Mouse (Mus musculus): ENCODE measurements around the gene Syne1. TPM values are rescaled to one million over a fixed set of nuclear protein-coding genes. Genes with fewer than 3 reads are reported as not detected.
A peak's percentile ranks its signal among the peaks of the same experiment; 100 is the strongest.

Syne1 gene
- total and polyA plus RNA-seq, 3 experiments: 29.0 to 66.6 (median 53.6) TPM

DNA sequence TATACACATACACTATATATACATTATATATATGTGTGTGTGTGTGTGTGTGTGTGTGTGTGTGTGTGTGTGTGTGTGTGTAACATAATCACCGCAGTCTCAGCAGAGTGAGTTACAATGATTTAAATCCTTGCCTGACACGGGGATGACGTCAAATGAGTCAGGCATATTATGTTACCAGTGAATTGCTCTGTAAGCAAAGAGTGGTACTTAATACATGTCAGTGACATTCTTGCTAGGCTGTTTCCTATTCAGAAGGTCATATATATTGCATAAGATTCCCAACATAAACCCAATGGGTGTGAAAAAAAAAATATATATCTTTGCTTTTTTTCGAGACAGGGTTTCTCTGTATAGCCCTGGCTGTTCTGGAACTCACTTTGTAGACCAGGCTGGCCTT, 462.1 kb downstream of the Syne1 start:
- intact Hi-C loops (cut with DNase I): no loop called here
- Histone ChIP-seq H3K4me1 (ENCODE audit: control insufficient read depth, insufficient read depth, low read length) (no peaks in the 10 kb centered on the region), H3K27ac (no peak overlapping the region), H3K9ac (ENCODE audit: low read depth, low read length) (no peak overlapping the region), H3K4me3 (no peak overlapping the region), H3K79me2 (replicated peaks; ENCODE audit: control insufficient read depth, insufficient read depth, low read length) (no peaks in the 10 kb centered on the region), H3K36me3 (ENCODE audit: control insufficient read depth, insufficient read depth, low read length) (no peaks in the 10 kb centered on the region; the same call in none of the 2 replicates), H3K27me3 (ENCODE audit: control insufficient read depth, insufficient read depth, low read length) (no peaks in the 10 kb centered on the region)
- WGBS: 90% methylated on average over 4 of the region's 4 CpGs
- TF ChIP-seq CTCF (IDR thresholded peaks at IDR 0.05): no peak
- no peak for TF ChIP-seq EP300 (IDR thresholded peaks at IDR 0.05; ENCODE audit: insufficient read depth, low read depth, low read length)
- no peak for DNase-seq

DNA sequence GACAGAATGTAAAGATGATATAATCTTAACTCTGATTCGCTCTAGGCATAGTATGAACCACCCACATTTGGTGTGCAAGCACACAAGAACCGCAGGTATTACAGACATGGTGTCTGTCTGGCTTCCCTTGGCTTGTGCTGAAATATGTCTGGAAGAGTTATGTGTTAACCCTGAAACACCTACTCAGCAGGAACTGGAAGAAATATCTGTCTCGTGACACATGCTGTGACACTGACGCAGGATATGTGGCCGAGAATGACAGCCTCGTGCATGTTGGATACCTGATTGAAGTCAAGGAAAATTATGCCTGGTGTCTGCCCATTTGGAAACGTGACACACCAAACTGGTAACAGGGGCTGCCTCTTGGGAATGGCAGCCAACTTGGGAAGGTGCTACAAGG, 463.9 kb downstream of the Syne1 start:
- DNase-seq: no peak
- Histone ChIP-seq H3K9ac (ENCODE audit: low read depth, low read length) (no peak overlapping the region), H3K27me3 (ENCODE audit: control insufficient read depth, insufficient read depth, low read length) (no peaks in the 10 kb centered on the region), H3K4me1 (ENCODE audit: control insufficient read depth, insufficient read depth, low read length) (no peaks in the 10 kb centered on the region), H3K36me3 (ENCODE audit: control insufficient read depth, insufficient read depth, low read length) (no peaks in the 10 kb centered on the region; the same call in none of the 2 replicates), H3K27ac (no peak overlapping the region), H3K79me2 (replicated peaks; ENCODE audit: control insufficient read depth, insufficient read depth, low read length) (no peaks in the 10 kb centered on the region), H3K4me3 (no peak overlapping the region)
- intact Hi-C loops (cut with DNase I): no loop called here
- 84% methylated on average over 7 of the region's 7 CpGs for WGBS
- TF ChIP-seq CTCF (IDR thresholded peaks at IDR 0.05) (no peak), POLR2A (IDR thresholded peaks at IDR 0.05; ENCODE audit: insufficient read depth, low read depth, low read length) (no peak), EP300 (IDR thresholded peaks at IDR 0.05; ENCODE audit: insufficient read depth, low read depth, low read length) (no peak)

DNA sequence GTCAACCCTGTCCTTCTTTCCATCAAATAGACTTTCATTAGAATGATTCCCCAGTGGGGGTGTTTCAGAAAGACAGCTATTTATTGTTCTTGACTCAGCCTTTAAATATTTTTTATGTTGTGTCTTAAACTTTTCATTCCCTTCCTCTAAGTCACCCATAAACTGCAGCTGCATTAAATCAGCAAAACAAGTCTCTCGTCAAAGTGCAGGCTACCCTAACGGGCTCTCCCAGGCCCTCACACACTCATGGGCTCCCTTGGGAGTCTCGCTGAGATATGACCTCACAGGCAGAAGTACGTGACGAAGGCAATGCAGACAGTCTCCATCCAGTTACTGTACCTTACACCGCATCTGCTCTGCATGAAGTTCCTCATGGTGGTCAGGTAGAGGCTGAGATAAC, 465.0 kb downstream of the Syne1 start:
- H3K27ac ChIP-seq: no peak overlapping the region
- no peaks in the 10 kb centered on the region for H3K4me1 ChIP-seq (ENCODE audit: control insufficient read depth, insufficient read depth, low read length)
- TF ChIP-seq EP300 (IDR thresholded peaks at IDR 0.05; ENCODE audit: insufficient read depth, low read depth, low read length): no peak
- TF ChIP-seq CTCF (IDR thresholded peaks at IDR 0.05): no peak
- TF ChIP-seq POLR2A (IDR thresholded peaks at IDR 0.05; ENCODE audit: insufficient read depth, low read depth, low read length): no peak
- no peaks in the 10 kb centered on the region; the same call in none of the 2 replicates for H3K36me3 ChIP-seq (ENCODE audit: control insufficient read depth, insufficient read depth, low read length)
- H3K79me2 ChIP-seq (replicated peaks; ENCODE audit: control insufficient read depth, insufficient read depth, low read length): no peaks in the 10 kb centered on the region
- H3K4me3 ChIP-seq: no peak overlapping the region
- intact Hi-C loops (cut with DNase I): no loop called here
- H3K9ac ChIP-seq (ENCODE audit: low read depth, low read length): no peak overlapping the region
- DNase-seq: no peak
- no peaks in the 10 kb centered on the region for H3K27me3 ChIP-seq (ENCODE audit: control insufficient read depth, insufficient read depth, low read length)
- WGBS: 78% methylated on average over 6 of the region's 6 CpGs

DNA sequence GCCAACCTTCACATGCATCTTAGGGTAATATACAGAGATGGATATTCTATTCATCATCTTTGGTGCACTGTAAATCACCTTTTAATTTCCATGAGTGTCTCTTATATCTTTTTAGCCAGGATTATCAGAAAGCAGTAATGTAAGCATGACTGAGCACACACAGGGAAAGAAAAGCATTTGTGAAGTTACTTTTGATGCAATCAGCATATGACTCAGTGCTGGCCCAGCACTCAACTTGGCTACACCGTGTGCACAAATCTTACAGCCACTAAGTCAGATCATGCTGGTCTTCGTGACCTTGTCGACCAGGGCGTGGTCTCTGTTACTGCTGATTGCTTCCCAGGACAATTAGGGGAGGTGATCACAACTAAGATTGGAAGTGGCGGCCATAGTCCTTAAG, 465.5 kb downstream of the Syne1 start:
- H3K4me1 ChIP-seq (ENCODE audit: control insufficient read depth, insufficient read depth, low read length): no peaks in the 10 kb centered on the region
- H3K27me3 ChIP-seq (ENCODE audit: control insufficient read depth, insufficient read depth, low read length): no peaks in the 10 kb centered on the region
- no peak overlapping the region for H3K27ac ChIP-seq
- intact Hi-C loops (cut with DNase I): no loop called here
- no peak overlapping the region for H3K4me3 ChIP-seq
- H3K36me3 ChIP-seq (ENCODE audit: control insufficient read depth, insufficient read depth, low read length): no peaks in the 10 kb centered on the region; the same call in none of the 2 replicates
- DNase-seq: no peak
- TF ChIP-seq EP300 (IDR thresholded peaks at IDR 0.05; ENCODE audit: insufficient read depth, low read depth, low read length): no peak
- 78% methylated on average over 5 of the region's 5 CpGs for whole genome bisulfite sequencing
- no peaks in the 10 kb centered on the region for H3K79me2 ChIP-seq (replicated peaks; ENCODE audit: control insufficient read depth, insufficient read depth, low read length)
- H3K9ac ChIP-seq (ENCODE audit: low read depth, low read length): no peak overlapping the region

DNA sequence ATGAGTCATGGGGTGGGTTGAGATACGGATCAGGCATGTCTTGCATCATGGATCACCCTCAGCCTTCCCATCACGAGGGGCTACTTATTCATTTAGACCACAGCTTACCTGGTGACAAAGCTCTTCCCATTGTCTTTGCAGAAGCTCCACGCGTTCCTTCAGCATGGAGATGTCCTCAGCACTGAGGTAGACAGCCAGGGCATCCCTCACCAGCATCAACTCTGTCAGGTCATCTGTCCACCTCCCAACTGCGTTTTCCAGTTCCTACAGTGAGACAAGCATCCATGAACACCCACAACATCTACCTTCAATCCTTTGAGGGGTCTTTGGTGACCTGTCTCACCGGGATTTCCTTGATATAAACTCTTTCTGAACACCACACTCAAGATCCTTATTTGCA, 467.6 kb downstream of the Syne1 start:
- no peak overlapping the region for H3K27ac ChIP-seq
- intact Hi-C loops (cut with DNase I): loop anchor here (5.0 kb wide), 1 partner anchor 69 kb away; no protein-coding TSS in a partner anchor
- no peak overlapping the region for H3K9ac ChIP-seq (ENCODE audit: low read depth, low read length)
- peaks cover 2% of the 10 kb centered on the region for H3K4me1 ChIP-seq (ENCODE audit: control insufficient read depth, insufficient read depth, low read length)
- H3K36me3 ChIP-seq (ENCODE audit: control insufficient read depth, insufficient read depth, low read length): peaks cover 5% of the 10 kb centered on the region
- TF ChIP-seq CTCF (IDR thresholded peaks at IDR 0.05): no peak
- no peak for TF ChIP-seq POLR2A (IDR thresholded peaks at IDR 0.05; ENCODE audit: insufficient read depth, low read depth, low read length)
- TF ChIP-seq EP300 (IDR thresholded peaks at IDR 0.05; ENCODE audit: insufficient read depth, low read depth, low read length): no peak
- no peak overlapping the region for H3K4me3 ChIP-seq
- no peaks in the 10 kb centered on the region for H3K27me3 ChIP-seq (ENCODE audit: control insufficient read depth, insufficient read depth, low read length)
- H3K79me2 ChIP-seq (replicated peaks; ENCODE audit: control insufficient read depth, insufficient read depth, low read length): no peaks in the 10 kb centered on the region
- WGBS: 85% methylated on average over 6 of the region's 6 CpGs
- DNase-seq: no peak

DNA sequence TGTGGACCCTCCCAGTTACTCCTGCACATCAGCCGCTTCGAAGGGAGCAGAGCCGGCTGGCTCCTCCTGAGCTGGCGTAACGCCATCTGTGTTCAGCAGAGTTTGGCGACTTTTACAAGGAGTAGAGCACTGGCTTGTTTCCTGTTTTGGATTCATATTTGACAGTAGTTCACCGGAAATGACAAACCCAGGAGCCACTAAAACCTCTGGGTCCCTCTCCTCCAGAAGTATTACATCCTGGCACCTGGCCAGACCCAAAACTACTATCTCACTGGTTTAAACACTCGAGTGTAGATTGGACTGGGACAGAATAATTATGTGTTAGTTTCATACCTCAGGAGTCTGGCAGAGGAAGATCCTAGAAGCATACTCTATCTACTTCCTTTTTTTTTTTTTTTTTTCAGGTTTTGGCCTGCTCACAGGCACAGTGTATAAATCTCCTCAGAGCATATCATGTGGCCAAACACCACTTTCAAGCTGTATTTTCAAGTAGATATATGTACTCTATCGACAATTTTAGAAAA, 471.3 kb downstream of the Syne1 start:
- intact Hi-C loops (cut with DNase I): loop anchor here (5.0 kb wide), 1 partner anchor 72 kb away; no protein-coding TSS in a partner anchor
- Histone ChIP-seq H3K27ac (peak overlapping the region; percentile 26; the same call in 1 of the 2 replicates), H3K4me3 (no peak overlapping the region), H3K79me2 (replicated peaks; ENCODE audit: control insufficient read depth, insufficient read depth, low read length) (no peaks in the 10 kb centered on the region), H3K4me1 (ENCODE audit: control insufficient read depth, insufficient read depth, low read length) (peaks cover 2% of the 10 kb centered on the region), H3K9ac (ENCODE audit: low read depth, low read length) (no peak overlapping the region), H3K36me3 (ENCODE audit: control insufficient read depth, insufficient read depth, low read length) (peaks cover 5% of the 10 kb centered on the region), H3K27me3 (ENCODE audit: control insufficient read depth, insufficient read depth, low read length) (no peaks in the 10 kb centered on the region)
- no peak for TF ChIP-seq POLR2A (IDR thresholded peaks at IDR 0.05; ENCODE audit: insufficient read depth, low read depth, low read length)
- TF ChIP-seq CTCF (IDR thresholded peaks at IDR 0.05): no peak
- no peak for TF ChIP-seq EP300 (IDR thresholded peaks at IDR 0.05; ENCODE audit: insufficient read depth, low read depth, low read length)
- 13% methylated on average over 9 of the region's 9 CpGs for WGBS
- DNase-seq: peak; percentile 57 to 62
